Mouse (Mus musculus) layer of hippocampus, adult 2 months (tissue): ENCODE measurements around the gene Lcn5. TPM values are rescaled to one million over a fixed set of nuclear protein-coding genes. Genes with fewer than 3 reads are reported as not detected.
A peak's percentile ranks its signal among the peaks of the same experiment; 100 is the strongest.
"Not testable (repeated sequence)": the region's sequence is repeated elsewhere in the genome, so short reads cannot be mapped to it uniquely, and the experiment has no call there.

Experiments
- DNase-seq, 2 experiments: peaks; one replicate each; pipeline ENCODE4 v3.0.0; 2022; ENCODE audit warnings: low spot score in 2 of 2
- H3K27ac ChIP-seq: fragments of 200-600 bp; 2 replicates; pipeline ENCODE4 v1.8.1; 2022
- H3K4me3 ChIP-seq: fragments of 200-600 bp; 2 replicates; pipeline ENCODE4 v1.8.1; 2022; ENCODE audit warnings: mild to moderate bottlenecking
- CTCF ChIP-seq: fragments of 200-600 bp; conservative IDR thresholded peaks from 2 replicates; pipeline ENCODE4 v1.8.1; 2022; ENCODE audit warnings: antibody characterized with exemption, mild to moderate bottlenecking, moderate library complexity
- total RNA-seq, 2 experiments: library from RNA; stranded (reverse); gene quantifications; 2 replicates each; pipeline ENCODE4 v1.2.3; 2021

Gene Lcn5
- total RNA-seq, 2 experiments from 2014 or later = not detected

- Histone ChIP-seq H3K27ac (no peak overlapping the region), H3K4me3 (no peak overlapping the region)
- no peak for TF ChIP-seq CTCF
- no peak for DNase-seq
Observed at GRCm38 (mm10) chr2:25696951-25697350, 39.2 kb downstream of the Lcn5 start.

- no peak overlapping the region for H3K27ac ChIP-seq
- no peak for DNase-seq
- no peak for TF ChIP-seq CTCF
- no peak overlapping the region for H3K4me3 ChIP-seq
Observed at GRCm38 (mm10) chr2:25698696-25699095, 40.9 kb downstream of the Lcn5 start.

- H3K4me3 ChIP-seq, H3K27ac ChIP-seq, DNase-seq: not testable (repeated sequence)
Observed at GRCm38 (mm10) chr2:25699743-25700142, 42.0 kb downstream of the Lcn5 start, which contains the start of gene Obp2a. Gene Obp2a, plus strand, starts transcription at chr2:25700043.

- Histone ChIP-seq H3K4me3 (no peak overlapping the region), H3K27ac (no peak overlapping the region)
- no peak for DNase-seq
- no peak for TF ChIP-seq CTCF
Observed at GRCm38 (mm10) chr2:25701001-25701400, 43.2 kb downstream of the Lcn5 start.

GRCm38 (mm10) chr2:25703706-25704105, 46.0 kb downstream of the Lcn5 start:
- no peak for DNase-seq
- Histone ChIP-seq H3K27ac (no peak overlapping the region), H3K4me3 (no peak overlapping the region)
- TF ChIP-seq CTCF = no peak

- peak; percentile 77 for TF ChIP-seq CTCF
- Histone ChIP-seq H3K4me3 (peak within 1 kb of the TSS; percentile 97), H3K27ac (peak within 1 kb of the TSS; percentile 98)
- peak; percentile 89 to 94 for DNase-seq
Observed at GRCm38 (mm10) chr2:25706643-25707481, 49.1 kb downstream of the Lcn5 start, which contains the start of gene Bmyc. Gene Bmyc, plus strand, starts transcription at chr2:25706739.

GRCm38 (mm10) chr2:25708121-25708520, 50.4 kb downstream of the Lcn5 start:
- peak; percentile 72 for TF ChIP-seq CTCF
- H3K27ac ChIP-seq = peak overlapping the region; percentile 98
- H3K4me3 ChIP-seq = peak overlapping the region; percentile 97
- peak; percentile 35 to 37 for DNase-seq

- H3K4me3 ChIP-seq, DNase-seq: not testable (repeated sequence)
- peak overlapping the region; percentile 98 for H3K27ac ChIP-seq
Observed at GRCm38 (mm10) chr2:25709056-25709455, 51.3 kb downstream of the Lcn5 start.

- not testable (repeated sequence) for H3K4me3 ChIP-seq, DNase-seq
- H3K27ac ChIP-seq = peak overlapping the region; percentile 98; the same call in 1 of the 2 replicates
Observed at GRCm38 (mm10) chr2:25709791-25710190, 52.0 kb downstream of the Lcn5 start.

Other genes starting within 250 kb of the Lcn5 start
- gene Fut7, start 234.7 kb upstream of the Lcn5 start, total RNA-seq = under 1 TPM in 1 of 2 experiments, not detected in 1; 0.37 TPM
- 100 to 1,000 TPM; 159 to 167 TPM for gene Abca2, start 229.2 kb upstream of the Lcn5 start, total RNA-seq
- gene Clic3, start 201.1 kb upstream of the Lcn5 start, total RNA-seq = under 1 TPM in 1 of 2 experiments, not detected in 1; 0.49 TPM
- 10 to 100 TPM; 55.7 to 62.1 TPM for gene Paxx, start 196.9 kb upstream of the Lcn5 start, total RNA-seq
- gene Ptgds, start 187.9 kb upstream of the Lcn5 start, total RNA-seq = 100 to 1,000 TPM; 541 to 735 TPM
- gene Lcn12, start 164.0 kb upstream of the Lcn5 start, total RNA-seq = not detected
- gene Fbxw5, start 157.2 kb upstream of the Lcn5 start, total RNA-seq = 100 to 1,000 TPM; 109 to 120 TPM
- gene C8g, start 156.2 kb upstream of the Lcn5 start, total RNA-seq = 1 to 10 TPM in 1 of 2 experiments, under 1 TPM in 1; 0.97 to 1.5 TPM
- gene Traf2, start 111.0 kb upstream of the Lcn5 start, total RNA-seq = 10 to 100 TPM; 10.9 to 12.0 TPM
- gene Edf1, start 100.1 kb upstream of the Lcn5 start, total RNA-seq = 100 to 1,000 TPM; 193 to 200 TPM
- 1 to 10 TPM; 2.8 to 3.5 TPM for gene Mamdc4, start 83.1 kb upstream of the Lcn5 start, total RNA-seq
- 10 to 100 TPM; 59.1 to 67.5 TPM for gene Phpt1, start 82.7 kb upstream of the Lcn5 start, total RNA-seq
- 100 to 1,000 TPM; 106 to 120 TPM for gene Ajm1, start 76.2 kb upstream of the Lcn5 start, total RNA-seq
- 100 to 1,000 TPM; 149 to 151 TPM for gene Rabl6, start 49.4 kb upstream of the Lcn5 start, total RNA-seq
- not detected for gene Ccdc183, start 40.3 kb upstream of the Lcn5 start, total RNA-seq
- 10 to 100 TPM; 14.1 to 15.4 TPM for gene Tmem141, start 35.9 kb upstream of the Lcn5 start, total RNA-seq
- gene Fcna, start 29.9 kb upstream of the Lcn5 start, total RNA-seq = under 1 TPM; 0.79 TPM
- not detected for gene Lcn8, start 4.8 kb upstream of the Lcn5 start, total RNA-seq
- gene Lcn6, start 18.8 kb downstream of the Lcn5 start, total RNA-seq = not detected
- gene Lcn10, start 24.8 kb downstream of the Lcn5 start, total RNA-seq = not detected
- gene Obp2a, start 42.1 kb downstream of the Lcn5 start, total RNA-seq = not detected
- 10 to 100 TPM; 83.7 to 88.9 TPM for gene Bmyc, start 48.8 kb downstream of the Lcn5 start, total RNA-seq
- gene Obp2b, start 79.1 kb downstream of the Lcn5 start, total RNA-seq = under 1 TPM in 1 of 2 experiments, not detected in 1; 0.86 TPM
- not detected for gene Lcn3, start 107.6 kb downstream of the Lcn5 start, total RNA-seq
- not detected for gene Lcn11, start 119.1 kb downstream of the Lcn5 start, total RNA-seq
- not detected for gene Gm13539, start 124.3 kb downstream of the Lcn5 start, total RNA-seq
- gene Glt6d1, start 157.9 kb downstream of the Lcn5 start, total RNA-seq = not detected
- not detected for gene Lcn9, start 165.2 kb downstream of the Lcn5 start, total RNA-seq
- gene Sohlh1, start 189.3 kb downstream of the Lcn5 start, total RNA-seq = not detected
- gene Kcnt1, start 205.8 kb downstream of the Lcn5 start, total RNA-seq = 10 to 100 TPM; 44.5 to 48.4 TPM